Mouse (Mus musculus) forebrain, embryonic 16.5 days (tissue): Measurements from ENCODE around the gene Gm21985. TPM values are rescaled to one million over a fixed set of nuclear protein-coding genes. Genes with fewer than 3 reads are reported as not detected.

Source experiments
- ATAC-seq: fragments of 200-750 bp; cut with Nextera tagmentation; 2 replicates; pipeline ENCODE4 v1.8.0; 2017; ENCODE audit warnings: mild to moderate bottlenecking, moderate library complexity
- H3K27ac ChIP-seq: fragments of 300-500 bp; sonication (generic); 2 replicates; pipeline ENCODE4 v1.5.1; 2014; ENCODE audit warnings: low read length, control low read depth
- H3K27me3 ChIP-seq: fragments of 300-500 bp; sonication (generic); replicated peaks from 2 replicates; pipeline ENCODE4 v1.6.1; 2014; ENCODE audit warnings: low read length; ENCODE audit not compliant: control insufficient read depth, insufficient read depth
- H3K36me3 ChIP-seq: fragments of 300-500 bp; sonication (generic); 2 replicates; pipeline ENCODE4 v1.6.1; 2014; ENCODE audit not compliant: control insufficient read depth, insufficient read depth
- H3K4me1 ChIP-seq: fragments of 300-500 bp; sonication (generic); replicated peaks from 2 replicates; pipeline ENCODE4 v1.6.1; 2014; ENCODE audit warnings: low read length; ENCODE audit not compliant: control insufficient read depth, insufficient read depth
- H3K4me2 ChIP-seq: fragments of 300-500 bp; sonication (generic); 2 replicates; pipeline ENCODE4 v1.6.1; 2014; ENCODE audit warnings: mild to moderate bottlenecking, low read length, control low read depth
- H3K4me3 ChIP-seq: fragments of 300-500 bp; sonication (generic); replicated peaks from 2 replicates; pipeline ENCODE4 v1.5.1; 2014; ENCODE audit warnings: mild to moderate bottlenecking, low read length, control low read depth
- H3K9ac ChIP-seq: fragments of 300-500 bp; sonication (generic); replicated peaks from 2 replicates; pipeline ENCODE4 v1.6.1; 2014; ENCODE audit warnings: low read depth, low read length, control low read depth
- H3K9me3 ChIP-seq: fragments of 300-500 bp; sonication (generic); 2 replicates; pipeline ENCODE4 v1.6.1; 2016; ENCODE audit warnings: low read length; ENCODE audit not compliant: control insufficient read depth
- WGBS: fragments of 180-500 bp; shearing (Covaris S2); extraction: QIAGEN DNeasy Blood & Tissue Kit; methylation state at CpG from one replicate; pipeline ENCODE4 v1.1.7; 2014; 5-methylcytosine and 5-hydroxymethylcytosine counted together
- polyA plus RNA-seq: library from polyadenylated mRNA; unstranded; fragments of >200 nt; fragmentation: Nextera tagmentation; extraction: Ambion mirVana; gene quantifications from 2 replicates; pipeline ENCODE4 v1.2.1, GENCODE M21; 2015

The Gm21985 gene
- polyA plus RNA-seq, 1 experiment from 2014 or later: not detected

- Histone ChIP-seq H3K36me3 (no peaks in the 10 kb centered on the region), H3K27me3 (no peaks in the 10 kb centered on the region), H3K4me3 (no peak overlapping the region), H3K27ac (no peak overlapping the region), H3K9me3 (no peaks in the 10 kb centered on the region), H3K4me2 (no peak overlapping the region), H3K4me1 (no peaks in the 10 kb centered on the region), H3K9ac (no peak overlapping the region)
- no peak for ATAC-seq
- WGBS: 96% methylated on average over 4 of the region's 4 CpGs
These were observed 32.1 kb downstream of the Gm21985 start for GRCm38 (mm10) chr2:112298221-112298620.

DNA sequence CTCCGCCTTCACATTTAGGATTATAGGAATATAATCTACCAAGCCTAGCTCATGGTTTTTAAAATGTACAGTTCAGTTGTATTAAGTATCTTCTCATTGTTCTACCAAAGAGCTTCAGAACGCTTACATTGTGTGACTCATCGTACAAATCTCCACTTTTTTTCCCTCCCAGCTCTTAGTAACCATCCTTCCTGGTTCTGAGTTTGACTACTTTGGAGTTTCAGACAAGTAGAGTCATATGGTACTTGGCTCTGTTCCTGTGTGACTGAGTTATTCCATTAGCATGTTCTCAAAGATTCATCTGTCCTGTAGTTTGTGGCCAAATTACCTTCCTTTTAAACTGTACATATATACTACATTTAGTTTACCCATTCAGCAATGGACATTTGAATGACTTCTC is 42.6 kb downstream of the Gm21985 start:
- H3K9me3 ChIP-seq: no peaks in the 10 kb centered on the region
- no peaks in the 10 kb centered on the region for H3K27me3 ChIP-seq
- H3K4me3 ChIP-seq: no peak overlapping the region
- no peak overlapping the region for H3K27ac ChIP-seq
- H3K4me1 ChIP-seq: no peaks in the 10 kb centered on the region
- 94% methylated on average over 3 of the region's 3 CpGs for WGBS
- no peaks in the 10 kb centered on the region for H3K36me3 ChIP-seq
- no peak overlapping the region for H3K9ac ChIP-seq
- no peak overlapping the region for H3K4me2 ChIP-seq
- no peak for ATAC-seq

GRCm38 (mm10) chr2:112309161-112309600 is 43.1 kb downstream of the Gm21985 start:
- Histone ChIP-seq H3K27me3 (no peaks in the 10 kb centered on the region), H3K27ac (no peak overlapping the region), H3K9me3 (no peaks in the 10 kb centered on the region), H3K4me1 (no peaks in the 10 kb centered on the region), H3K9ac (no peak overlapping the region), H3K4me2 (no peak overlapping the region), H3K36me3 (no peaks in the 10 kb centered on the region), H3K4me3 (no peak overlapping the region)
- no peak for ATAC-seq
- 79% methylated on average over 10 of the region's 10 CpGs for WGBS

- H3K9ac ChIP-seq: no peak overlapping the region
- H3K27me3 ChIP-seq: no peaks in the 10 kb centered on the region
- H3K4me3 ChIP-seq: no peak overlapping the region
- ATAC-seq: no peak
- H3K4me1 ChIP-seq: no peaks in the 10 kb centered on the region
- no peak overlapping the region for H3K27ac ChIP-seq
- 91% methylated on average over 7 of the region's 7 CpGs for WGBS
- H3K9me3 ChIP-seq: no peaks in the 10 kb centered on the region
- H3K36me3 ChIP-seq: no peaks in the 10 kb centered on the region
- no peak overlapping the region for H3K4me2 ChIP-seq
These were observed 49.5 kb downstream of the Gm21985 start for GRCm38 (mm10) chr2:112315638-112316037.

- H3K4me2 ChIP-seq: no peak overlapping the region
- no peak overlapping the region for H3K4me3 ChIP-seq
- 91% methylated on average over 2 of the region's 2 CpGs for WGBS
- H3K36me3 ChIP-seq: no peaks in the 10 kb centered on the region
- no peak overlapping the region for H3K9ac ChIP-seq
- H3K27me3 ChIP-seq: no peaks in the 10 kb centered on the region
- no peaks in the 10 kb centered on the region for H3K9me3 ChIP-seq
- no peak overlapping the region for H3K27ac ChIP-seq
- ATAC-seq: no peak
- H3K4me1 ChIP-seq: no peaks in the 10 kb centered on the region
These were observed 52.1 kb downstream of the Gm21985 start for GRCm38 (mm10) chr2:112318227-112318626.

- no peak for ATAC-seq
- WGBS: 75% methylated on average over 7 of the region's 7 CpGs
- Histone ChIP-seq H3K4me2 (no peak overlapping the region), H3K9me3 (no peaks in the 10 kb centered on the region), H3K27me3 (no peaks in the 10 kb centered on the region), H3K4me3 (no peak overlapping the region), H3K27ac (no peak overlapping the region), H3K4me1 (no peaks in the 10 kb centered on the region), H3K36me3 (no peaks in the 10 kb centered on the region), H3K9ac (no peak overlapping the region)
These were observed 52.8 kb downstream of the Gm21985 start for GRCm38 (mm10) chr2:112318905-112319304.

- 85% methylated on average over 11 of the region's 11 CpGs for WGBS
These were observed 62.1 kb downstream of the Gm21985 start for GRCm38 (mm10) chr2:112328069-112328777.

DNA sequence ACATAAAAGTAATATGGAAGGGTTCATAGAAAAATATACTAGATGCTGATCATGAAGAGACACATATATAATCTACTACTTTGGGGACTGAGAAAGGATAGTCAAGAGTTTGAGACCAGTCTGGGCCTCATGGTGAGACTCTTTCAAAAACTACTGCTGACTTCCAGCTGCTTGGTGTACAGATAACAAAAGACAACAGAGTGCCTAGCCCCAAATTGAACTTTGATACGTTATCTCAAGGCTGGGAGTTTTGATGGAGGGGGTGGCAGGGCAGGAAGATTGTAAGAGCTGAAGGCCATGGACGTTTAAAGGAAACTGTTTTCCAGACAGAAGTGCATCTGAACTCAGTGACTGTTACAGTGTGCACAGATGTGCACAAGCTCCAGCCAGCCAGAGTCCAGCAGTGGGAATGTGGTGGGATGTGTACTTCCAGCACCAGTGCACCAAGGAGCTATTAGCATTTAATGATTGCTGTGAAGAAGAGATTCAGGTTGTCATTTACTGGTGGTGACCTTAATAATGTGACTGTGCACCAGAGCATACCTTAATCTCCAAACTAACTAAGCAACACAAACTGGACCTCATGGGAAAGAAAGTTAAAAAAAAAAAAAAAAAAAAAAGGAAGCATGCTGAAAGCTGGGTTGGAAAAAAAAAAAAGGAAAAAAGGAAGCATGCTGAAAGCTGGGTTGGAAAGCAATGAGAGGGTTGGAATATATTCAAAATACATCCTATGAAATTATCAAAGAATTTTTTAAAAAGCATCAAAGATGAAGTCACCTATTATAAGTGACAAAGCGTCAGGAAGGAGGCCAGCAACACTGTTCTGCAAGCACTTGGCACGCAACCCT is 66.2 kb downstream of the Gm21985 start:
- H3K4me2 ChIP-seq: no peak overlapping the region
- no peaks in the 10 kb centered on the region for H3K4me1 ChIP-seq
- H3K4me3 ChIP-seq: no peak overlapping the region
- H3K36me3 ChIP-seq: peaks cover 7% of the 10 kb centered on the region; the same call in 1 of the 2 replicates
- ATAC-seq: no peak
- H3K27ac ChIP-seq: no peak overlapping the region
- no peaks in the 10 kb centered on the region for H3K27me3 ChIP-seq
- no peak overlapping the region for H3K9ac ChIP-seq
- WGBS: 76% methylated on average over 4 of the region's 4 CpGs
- no peaks in the 10 kb centered on the region for H3K9me3 ChIP-seq

More at GRCm38 (mm10) chr2:112328069-112328777, 62.1 kb downstream of the Gm21985 start:
- Histone ChIP-seq H3K9ac (no peak overlapping the region), H3K4me2 (no peak overlapping the region), H3K27ac (no peak overlapping the region), H3K4me3 (no peak overlapping the region), H3K9me3 (no peaks in the 10 kb centered on the region), H3K4me1 (no peaks in the 10 kb centered on the region), H3K27me3 (no peaks in the 10 kb centered on the region), H3K36me3 (no peaks in the 10 kb centered on the region)
- no peak for ATAC-seq

- ATAC-seq: no peak
- H3K36me3 ChIP-seq: peaks cover 21% of the 10 kb centered on the region
These were observed 71.1 kb downstream of the Gm21985 start for GRCm38 (mm10) chr2:112337211-112337610.

More at GRCm38 (mm10) chr2:112337211-112337610, 71.1 kb downstream of the Gm21985 start:
- WGBS: 95% methylated on average over 6 of the region's 6 CpGs
- Histone ChIP-seq H3K9me3 (no peaks in the 10 kb centered on the region), H3K4me3 (no peak overlapping the region), H3K27me3 (no peaks in the 10 kb centered on the region), H3K4me2 (no peak overlapping the region), H3K4me1 (no peaks in the 10 kb centered on the region), H3K9ac (no peak overlapping the region), H3K27ac (no peak overlapping the region)
